Mouse (Mus musculus): ENCODE data around the gene Scn1a.

Gene Scn1a

DNA sequence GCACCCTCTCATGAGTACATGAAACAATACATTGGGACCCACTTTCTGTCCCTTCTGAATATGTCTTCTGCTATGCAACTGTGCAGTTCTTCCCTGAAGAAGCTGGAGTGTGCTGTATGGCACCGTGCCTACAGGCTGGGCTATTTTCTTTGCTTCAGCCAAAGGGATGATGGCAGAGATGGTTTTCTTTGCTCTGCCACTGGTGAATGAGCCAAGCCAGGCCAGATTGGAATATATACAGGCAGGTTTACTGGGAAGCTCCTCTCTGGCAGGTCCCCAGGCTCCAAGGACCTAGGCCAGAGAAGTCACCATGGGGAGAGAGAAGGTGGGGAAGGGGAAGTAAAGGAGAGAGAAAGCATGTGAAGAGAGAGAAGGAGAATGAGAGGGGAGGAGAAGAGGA, 200.3 kb downstream of the Scn1a start:
- DNase-seq = no peak

- DNase-seq = no peak
Measured at GRCm38 (mm10) chr2:66238886-66239285, 201.8 kb downstream of the Scn1a start.

GRCm38 (mm10) chr2:66220954-66221353, 219.7 kb downstream of the Scn1a start:
- DNase-seq = no peak
